Mouse (Mus musculus): ENCODE data around the gene Cer1. TPM values are rescaled to one million over a fixed set of nuclear protein-coding genes. Genes with fewer than 3 reads are reported as not detected.

The Cer1 gene
- polyA plus RNA-seq, 2 experiments, result not detected

DNA sequence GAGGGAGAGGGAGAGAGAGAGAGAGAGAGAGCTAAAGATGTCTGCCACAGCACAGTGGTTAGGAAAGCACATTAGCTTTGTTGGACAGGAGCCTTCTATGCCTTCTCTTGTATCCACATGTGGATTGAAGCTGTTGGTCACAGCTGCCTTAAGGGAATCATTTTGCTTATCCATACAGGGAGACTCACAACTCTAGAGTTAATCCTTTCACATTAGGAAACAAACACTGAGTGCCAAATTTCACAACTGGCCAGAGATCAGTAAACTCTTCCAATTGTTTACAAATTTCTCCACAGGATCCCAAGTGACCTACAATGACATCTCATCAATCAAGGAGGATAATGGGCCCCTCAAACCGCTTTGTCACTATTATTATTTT is 576 bp upstream of the Cer1 start:
- Histone ChIP-seq H3K27me3 (ENCODE audit: control insufficient read depth, insufficient read depth, low read length) (no peaks in the 10 kb centered on the region), H3K27ac (no peak overlapping the region), H3K36me3 (replicated peaks; ENCODE audit: control insufficient read depth, insufficient read depth, low read depth) (no peaks in the 10 kb centered on the region), H3K4me1 (replicated peaks; ENCODE audit: control insufficient read depth in 2 of 2, insufficient read depth in 2 of 2, low read length in 1 of 2) (no peaks in the 10 kb centered on the region), H3K9ac (replicated peaks) (no peak overlapping the region), H3K9me3 (ENCODE audit: control insufficient read depth, low read length) (no peaks in the 10 kb centered on the region), H3K4me2 (ENCODE audit: low read depth) (no peak overlapping the region), H3K4me3 (ENCODE audit: insufficient read depth in 1 of 2, low read depth in 2 of 2, low read length in 2 of 2) (no peak overlapping the region)
- 36% methylated on average over 1 of the region's 1 CpGs for WGBS (ENCODE audit: insufficient replicate concordance)
- no peak for DNase-seq (ENCODE audit: low read depth in 3 of 3, low spot score in 3 of 3)
- TF ChIP-seq CTCF (IDR thresholded peaks at IDR 0.05; ENCODE audit: low read depth), result no peak
- TF ChIP-seq EP300 (IDR thresholded peaks at IDR 0.05; ENCODE audit: low read depth), result no peak
- ATAC-seq (ENCODE audit: insufficient read depth), result no peak

DNA sequence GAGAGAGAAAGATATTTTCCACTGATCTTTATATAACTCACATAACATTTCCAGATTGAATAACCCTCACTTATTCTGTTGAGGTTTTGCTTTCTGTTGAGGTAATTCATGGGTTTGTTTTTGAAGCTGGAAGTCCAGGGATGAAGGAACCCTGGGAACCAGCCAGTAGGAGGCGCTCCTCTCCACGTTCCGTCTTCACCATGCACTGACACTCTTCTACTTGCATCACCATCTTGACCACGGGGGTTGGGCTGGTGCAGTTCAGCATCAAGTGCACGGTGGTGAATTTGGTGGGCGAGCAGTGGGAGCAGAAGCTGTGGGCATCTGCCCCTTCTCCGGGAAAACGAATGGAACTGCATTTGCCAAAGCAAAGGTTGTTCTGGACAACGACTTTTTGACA is 2.4 kb downstream of the Cer1 start:
- TF ChIP-seq CTCF (IDR thresholded peaks at IDR 0.05; ENCODE audit: low read depth) (peak; percentile 26), EP300 (IDR thresholded peaks at IDR 0.05; ENCODE audit: low read depth) (no peak)
- Histone ChIP-seq H3K4me3 (ENCODE audit: insufficient read depth in 1 of 2, low read depth in 2 of 2, low read length in 2 of 2) (no peak overlapping the region), H3K9me3 (ENCODE audit: control insufficient read depth, low read length) (no peaks in the 10 kb centered on the region), H3K4me2 (ENCODE audit: low read depth) (no peak overlapping the region), H3K4me1 (replicated peaks; ENCODE audit: control insufficient read depth in 2 of 2, insufficient read depth in 2 of 2, low read length in 1 of 2) (no peaks in the 10 kb centered on the region), H3K27ac (no peak overlapping the region), H3K9ac (replicated peaks) (no peak overlapping the region), H3K36me3 (replicated peaks; ENCODE audit: control insufficient read depth, insufficient read depth, low read depth) (no peaks in the 10 kb centered on the region), H3K27me3 (ENCODE audit: control insufficient read depth, insufficient read depth, low read length) (no peaks in the 10 kb centered on the region)
- WGBS (ENCODE audit: insufficient replicate concordance), result 67% methylated on average over 9 of the region's 9 CpGs
- ATAC-seq (ENCODE audit: insufficient read depth) (no peak), DNase-seq (ENCODE audit: low read depth in 3 of 3, low spot score in 3 of 3) (no peak)

GRCm38 (mm10) chr4:82881366-82881765 is 3.6 kb downstream of the Cer1 start:
- no peaks in the 10 kb centered on the region for H3K36me3 ChIP-seq (replicated peaks; ENCODE audit: control insufficient read depth, insufficient read depth, low read depth)
- 63% methylated on average over 3 of the region's 3 CpGs for WGBS (ENCODE audit: insufficient replicate concordance)
- H3K4me2 ChIP-seq (ENCODE audit: low read depth), result no peak overlapping the region
- no peaks in the 10 kb centered on the region for H3K9me3 ChIP-seq (ENCODE audit: control insufficient read depth, low read length)
- no peak for TF ChIP-seq CTCF (IDR thresholded peaks at IDR 0.05; ENCODE audit: low read depth)
- TF ChIP-seq EP300 (IDR thresholded peaks at IDR 0.05; ENCODE audit: low read depth), result no peak
- DNase-seq (ENCODE audit: low read depth in 3 of 3, low spot score in 3 of 3) (no peak), ATAC-seq (ENCODE audit: insufficient read depth) (no peak)
- no peaks in the 10 kb centered on the region for H3K27me3 ChIP-seq (ENCODE audit: control insufficient read depth, insufficient read depth, low read length)
- H3K27ac ChIP-seq, result no peak overlapping the region
- H3K4me3 ChIP-seq (ENCODE audit: insufficient read depth in 1 of 2, low read depth in 2 of 2, low read length in 2 of 2), result no peak overlapping the region
- H3K9ac ChIP-seq (replicated peaks), result no peak overlapping the region
- no peaks in the 10 kb centered on the region for H3K4me1 ChIP-seq (replicated peaks; ENCODE audit: control insufficient read depth in 2 of 2, insufficient read depth in 2 of 2, low read length in 1 of 2)

- no peaks in the 10 kb centered on the region for H3K9me3 ChIP-seq (ENCODE audit: control insufficient read depth, low read length)
- H3K9ac ChIP-seq (replicated peaks), result no peak overlapping the region
- no peak for ATAC-seq (ENCODE audit: insufficient read depth)
- no peak overlapping the region for H3K4me2 ChIP-seq (ENCODE audit: low read depth)
- no peaks in the 10 kb centered on the region for H3K36me3 ChIP-seq (replicated peaks; ENCODE audit: control insufficient read depth, insufficient read depth, low read depth)
- no peak for DNase-seq (ENCODE audit: low read depth in 3 of 3, low spot score in 3 of 3)
- no peak for TF ChIP-seq EP300 (IDR thresholded peaks at IDR 0.05; ENCODE audit: low read depth)
- TF ChIP-seq CTCF (IDR thresholded peaks at IDR 0.05; ENCODE audit: low read depth), result no peak
- no peaks in the 10 kb centered on the region for H3K4me1 ChIP-seq (replicated peaks; ENCODE audit: control insufficient read depth in 2 of 2, insufficient read depth in 2 of 2, low read length in 1 of 2)
- WGBS (ENCODE audit: insufficient replicate concordance), result 59% methylated on average over 2 of the region's 2 CpGs
- no peak overlapping the region for H3K4me3 ChIP-seq (ENCODE audit: insufficient read depth in 1 of 2, low read depth in 2 of 2, low read length in 2 of 2)
- H3K27ac ChIP-seq, result no peak overlapping the region
- H3K27me3 ChIP-seq (ENCODE audit: control insufficient read depth, insufficient read depth, low read length), result no peaks in the 10 kb centered on the region
These were observed 4.7 kb downstream of the Cer1 start for GRCm38 (mm10) chr4:82880243-82880642.

- WGBS (ENCODE audit: insufficient replicate concordance), result 58% methylated on average over 6 of the region's 6 CpGs
These were observed 5.8 kb downstream of the Cer1 start for GRCm38 (mm10) chr4:82879152-82879551.

More at GRCm38 (mm10) chr4:82879152-82879551, 5.8 kb downstream of the Cer1 start:
- Histone ChIP-seq H3K9me3 (ENCODE audit: control insufficient read depth, low read length) (no peaks in the 10 kb centered on the region), H3K36me3 (replicated peaks; ENCODE audit: control insufficient read depth, insufficient read depth, low read depth) (no peaks in the 10 kb centered on the region), H3K27ac (no peak overlapping the region), H3K9ac (replicated peaks) (no peak overlapping the region), H3K4me3 (ENCODE audit: insufficient read depth in 1 of 2, low read depth in 2 of 2, low read length in 2 of 2) (no peak overlapping the region), H3K4me2 (ENCODE audit: low read depth) (no peak overlapping the region), H3K27me3 (ENCODE audit: control insufficient read depth, insufficient read depth, low read length) (no peaks in the 10 kb centered on the region), H3K4me1 (replicated peaks; ENCODE audit: control insufficient read depth in 2 of 2, insufficient read depth in 2 of 2, low read length in 1 of 2) (no peaks in the 10 kb centered on the region)
- ATAC-seq (ENCODE audit: insufficient read depth) (no peak), DNase-seq (ENCODE audit: low read depth in 3 of 3, low spot score in 3 of 3) (no peak)
- TF ChIP-seq CTCF (IDR thresholded peaks at IDR 0.05; ENCODE audit: low read depth) (no peak), EP300 (IDR thresholded peaks at IDR 0.05; ENCODE audit: low read depth) (no peak)

All from liver, embryonic 14.5 days (tissue).